Mouse (Mus musculus) hindbrain, embryonic 13.5 days (tissue): ENCODE data around the gene Serp2. TPM values are rescaled to one million over a fixed set of nuclear protein-coding genes. Genes with fewer than 3 reads are reported as not detected.
A peak's percentile ranks its signal among the peaks of the same experiment; 100 is the strongest.

Source experiments
- ATAC-seq: fragments of 200-750 bp; cut with Nextera tagmentation; 2 replicates; pipeline ENCODE4 v1.8.0; 2017; ENCODE audit warnings: moderate TSS enrichment; ENCODE audit not compliant: low FRiP score
- H3K27ac ChIP-seq: fragments of 300-500 bp; sonication (generic); 2 replicates; pipeline ENCODE4 v1.5.1; 2015; ENCODE audit warnings: inconsistent platforms, mild to moderate bottlenecking, moderate library complexity
- H3K27me3 ChIP-seq: fragments of 300-500 bp; sonication (generic); 2 replicates; pipeline ENCODE4 v1.6.1; 2015; ENCODE audit warnings: mild to moderate bottlenecking, inconsistent platforms
- H3K36me3 ChIP-seq: fragments of 300-500 bp; sonication (generic); 2 replicates; pipeline ENCODE4 v1.6.1; 2015; ENCODE audit warnings: mild to moderate bottlenecking, inconsistent platforms
- H3K4me1 ChIP-seq: fragments of 300-500 bp; sonication (generic); replicated peaks from 2 replicates; pipeline ENCODE4 v1.6.1; 2015; ENCODE audit warnings: inconsistent platforms
- H3K4me2 ChIP-seq: fragments of 300-500 bp; sonication (generic); 2 replicates; pipeline ENCODE4 v1.6.1; 2015; ENCODE audit warnings: inconsistent platforms, mild to moderate bottlenecking, moderate library complexity
- H3K4me3 ChIP-seq: fragments of 300-500 bp; sonication (generic); 2 replicates; pipeline ENCODE4 v1.5.1; 2015; ENCODE audit warnings: mild to moderate bottlenecking, inconsistent platforms
- H3K9ac ChIP-seq: fragments of 300-500 bp; sonication (generic); 2 replicates; pipeline ENCODE4 v1.6.1; 2015; ENCODE audit warnings: mild to moderate bottlenecking, inconsistent platforms
- H3K9me3 ChIP-seq: fragments of 300-500 bp; sonication (generic); 2 replicates; pipeline ENCODE4 v1.6.1; 2016; ENCODE audit warnings: inconsistent platforms
- WGBS: fragments of 180-500 bp; shearing (Covaris S2); methylation state at CpG from one replicate; pipeline ENCODE4 v1.1.7; 2015; 5-methylcytosine and 5-hydroxymethylcytosine counted together
- polyA plus RNA-seq: library from polyadenylated mRNA; unstranded; fragments of >200 nt; fragmentation: Nextera tagmentation; extraction: Ambion mirVana; gene quantifications from 2 replicates; pipeline ENCODE4 v1.2.1, GENCODE M21; 2015

The Serp2 gene
- polyA plus RNA-seq, 1 experiment from 2014 or later, result 128 TPM

- Histone ChIP-seq H3K9ac (peak overlapping the region; percentile 26; the same call in 1 of the 2 replicates), H3K9me3 (no peaks in the 10 kb centered on the region), H3K27ac (peak overlapping the region; percentile 49; the same call in 1 of the 2 replicates), H3K4me3 (no peak overlapping the region), H3K27me3 (no peaks in the 10 kb centered on the region), H3K4me2 (peak overlapping the region; percentile 23; the same call in 1 of the 2 replicates), H3K4me1 (peaks cover 15% of the 10 kb centered on the region), H3K36me3 (peaks cover 12% of the 10 kb centered on the region)
- 13% methylated on average over 11 of the region's 11 CpGs for WGBS
- ATAC-seq, result 0 out of 2 replicates have a peak, but pooled peaks have one; percentile 57
Observed at GRCm38 (mm10) chr14:76513395-76514049, 43.2 kb downstream of the Serp2 start.

GRCm38 (mm10) chr14:76511971-76512370, 44.7 kb downstream of the Serp2 start:
- Histone ChIP-seq H3K4me1 (peaks cover 28% of the 10 kb centered on the region), H3K4me3 (no peak overlapping the region), H3K9me3 (no peaks in the 10 kb centered on the region), H3K27me3 (no peaks in the 10 kb centered on the region), H3K27ac (no peak overlapping the region), H3K36me3 (peaks cover 26% of the 10 kb centered on the region), H3K9ac (no peak overlapping the region), H3K4me2 (no peak overlapping the region)
- WGBS, result 83% methylated on average over 7 of the region's 7 CpGs
- no peak for ATAC-seq

DNA sequence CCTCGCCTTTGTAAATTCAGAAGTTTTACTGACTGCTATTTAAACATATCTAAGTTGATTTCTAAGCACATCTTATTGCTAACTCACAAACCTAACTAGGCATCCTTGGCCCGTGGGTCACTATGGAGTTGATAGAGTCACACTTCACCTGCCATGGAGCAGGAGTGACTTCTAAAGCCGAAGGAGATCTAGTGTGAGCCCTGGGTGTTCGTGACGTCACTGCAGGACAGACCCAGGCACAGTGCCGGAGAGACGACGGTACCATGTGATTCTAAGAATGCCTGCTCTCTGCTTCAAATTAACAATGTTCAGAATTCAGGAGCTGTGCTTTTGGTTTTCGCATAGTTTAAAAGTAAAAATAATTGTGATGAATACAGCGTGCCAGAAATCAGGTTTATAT, 48.0 kb downstream of the Serp2 start:
- peaks cover 33% of the 10 kb centered on the region for H3K36me3 ChIP-seq
- no peak overlapping the region for H3K27ac ChIP-seq
- H3K4me1 ChIP-seq, result peaks cover 32% of the 10 kb centered on the region
- no peak for ATAC-seq
- no peaks in the 10 kb centered on the region for H3K9me3 ChIP-seq
- H3K27me3 ChIP-seq, result no peaks in the 10 kb centered on the region
- no peak overlapping the region for H3K4me2 ChIP-seq
- no peak overlapping the region for H3K4me3 ChIP-seq
- 79% methylated on average over 10 of the region's 10 CpGs for WGBS
- H3K9ac ChIP-seq, result no peak overlapping the region

DNA sequence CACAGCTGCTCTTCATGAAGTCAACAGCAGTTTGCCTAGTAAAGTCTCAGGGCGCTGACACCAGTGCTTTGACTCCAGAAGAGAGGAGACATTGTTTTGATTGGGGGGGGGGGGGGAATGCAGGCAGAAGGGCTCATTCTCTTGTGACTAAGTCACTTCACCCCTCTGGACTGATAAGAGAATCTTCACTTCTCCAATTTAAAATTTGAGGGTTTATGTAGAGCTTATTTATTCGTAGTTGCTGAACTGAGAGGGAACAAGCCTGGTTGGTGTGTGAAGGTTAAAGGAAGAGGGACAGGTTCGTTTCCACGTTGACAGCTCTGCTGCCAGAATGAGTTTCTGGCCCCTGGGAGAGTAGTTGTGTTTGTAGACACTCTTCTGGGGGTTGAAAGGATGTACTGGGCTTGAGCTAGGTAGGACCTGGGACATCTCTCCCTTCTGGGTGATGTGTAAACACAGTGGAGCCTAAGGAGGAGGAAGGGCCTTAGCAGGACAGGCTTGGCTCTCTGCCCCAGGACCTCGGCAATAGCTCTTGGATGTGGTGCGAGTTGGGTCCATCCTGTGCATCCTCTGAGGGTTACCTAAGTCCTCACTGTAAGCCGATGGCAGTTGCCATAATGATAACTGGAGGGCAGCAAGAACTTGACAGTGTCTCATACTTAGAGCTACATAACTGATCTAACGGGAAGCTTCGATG, 48.7 kb downstream of the Serp2 start:
- ATAC-seq, result no peak
- Histone ChIP-seq H3K27ac (peak overlapping the region; percentile 60), H3K36me3 (peaks cover 33% of the 10 kb centered on the region), H3K9me3 (no peaks in the 10 kb centered on the region), H3K4me1 (peaks cover 25% of the 10 kb centered on the region), H3K4me3 (peak overlapping the region; percentile 59; the same call in 1 of the 2 replicates), H3K27me3 (no peaks in the 10 kb centered on the region), H3K9ac (peak overlapping the region; percentile 95), H3K4me2 (peak overlapping the region; percentile 99)
- WGBS, result 84% methylated on average over 9 of the region's 9 CpGs

- Histone ChIP-seq H3K27ac (peak overlapping the region; percentile 99; the same call in 1 of the 2 replicates), H3K9me3 (no peaks in the 10 kb centered on the region), H3K4me3 (peak overlapping the region; percentile 59), H3K9ac (peak overlapping the region; percentile 95), H3K36me3 (peaks cover 33% of the 10 kb centered on the region), H3K27me3 (no peaks in the 10 kb centered on the region), H3K4me2 (peak overlapping the region; percentile 99), H3K4me1 (peaks cover 24% of the 10 kb centered on the region)
- WGBS, result 87% methylated on average over 7 of the region's 7 CpGs
- ATAC-seq, result no peak
Observed at GRCm38 (mm10) chr14:76507357-76507756, 49.3 kb downstream of the Serp2 start.

DNA sequence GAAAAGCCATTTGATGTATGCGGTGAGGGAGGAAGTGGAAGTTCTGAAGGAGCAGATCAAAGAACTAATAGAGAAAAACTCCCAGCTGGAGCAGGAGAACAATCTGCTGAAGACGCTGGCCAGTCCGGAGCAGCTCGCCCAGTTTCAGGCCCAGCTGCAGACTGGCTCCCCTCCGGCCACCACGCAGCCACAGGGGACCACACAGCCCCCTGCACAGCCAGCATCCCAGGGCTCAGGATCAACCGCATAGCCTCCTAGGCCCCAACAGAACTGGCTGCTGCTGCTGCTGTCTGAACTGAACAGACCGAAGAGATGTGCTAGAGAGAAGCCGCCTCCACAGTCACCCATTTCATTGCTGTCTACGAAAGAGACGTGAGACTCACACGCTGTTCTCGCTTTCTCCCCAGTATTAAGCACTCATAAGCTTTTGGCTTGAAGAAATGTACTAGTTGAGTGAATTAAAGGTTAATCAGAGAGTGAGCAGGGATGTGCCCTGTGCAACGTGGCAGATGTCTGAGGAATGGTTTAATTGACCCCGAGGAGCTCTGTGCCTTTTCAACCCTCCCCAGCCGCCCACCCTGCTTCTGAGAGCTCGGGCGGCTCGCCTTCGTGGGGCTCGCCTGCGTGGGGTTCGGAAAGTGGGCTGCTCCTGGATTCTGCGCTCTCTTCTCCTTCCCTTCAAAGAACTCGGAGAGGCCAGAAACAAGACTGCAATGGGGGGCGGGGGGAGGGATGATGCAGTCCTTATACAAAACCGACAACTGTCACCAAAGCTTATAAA, 50.1 kb downstream of the Serp2 start:
- peak overlapping the region; percentile 59 for H3K4me3 ChIP-seq
- 35% methylated on average over 27 of the region's 27 CpGs for WGBS

DNA sequence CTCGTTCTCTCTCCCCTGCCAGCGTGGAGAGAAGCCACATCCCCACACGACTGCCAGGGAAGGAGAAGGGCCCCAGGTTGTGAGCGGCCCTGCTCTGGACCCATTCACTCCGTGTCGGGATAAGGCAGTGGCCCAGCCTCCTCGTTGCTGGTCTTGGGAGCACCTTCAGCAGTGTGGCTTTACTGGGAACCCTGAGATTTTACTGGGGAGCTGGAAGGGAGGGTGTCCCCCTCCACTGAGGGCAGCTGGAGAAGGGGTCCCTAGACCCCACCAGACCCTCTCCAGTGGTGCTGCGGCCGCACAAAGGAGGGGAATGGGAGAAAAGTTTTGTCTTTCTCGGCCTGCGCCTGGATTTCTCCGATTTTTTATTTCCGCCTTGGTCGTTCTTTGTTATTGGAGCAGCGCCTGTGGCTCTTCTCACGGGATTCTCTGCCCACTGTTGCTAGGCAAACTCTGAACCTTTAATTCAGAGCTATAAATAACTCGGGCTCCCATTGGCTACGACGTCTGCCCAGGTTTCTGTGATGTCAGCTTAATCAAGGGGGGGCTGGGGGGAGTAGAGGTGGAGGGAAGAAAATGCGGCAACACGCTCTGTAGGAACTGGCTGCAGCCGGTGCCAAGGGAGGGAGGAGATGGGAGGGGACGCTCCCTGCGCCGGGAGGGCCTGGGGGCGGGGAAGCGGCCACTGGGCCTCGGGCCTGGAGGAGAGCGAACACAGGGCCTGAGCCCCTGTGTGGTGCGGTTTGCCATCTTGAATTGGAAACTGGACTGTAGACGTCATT, 51.1 kb downstream of the Serp2 start:
- WGBS, result under 1% methylated on average over 31 of the region's 31 CpGs
- peak overlapping the region; percentile 99 for H3K4me2 ChIP-seq
- peaks cover 33% of the 10 kb centered on the region for H3K36me3 ChIP-seq
- peak overlapping the region; percentile 99 for H3K27ac ChIP-seq
- ATAC-seq, result peak; percentile 81
- peaks cover 25% of the 10 kb centered on the region for H3K4me1 ChIP-seq
- H3K27me3 ChIP-seq, result no peaks in the 10 kb centered on the region
- H3K9me3 ChIP-seq, result no peaks in the 10 kb centered on the region
- peak overlapping the region; percentile 95 for H3K9ac ChIP-seq
- H3K4me3 ChIP-seq, result peak overlapping the region; percentile 59

More for the DNA sequence above, 50.1 kb downstream of the Serp2 start:
- Histone ChIP-seq H3K4me1 (peaks cover 24% of the 10 kb centered on the region), H3K27ac (peak overlapping the region; percentile 99), H3K9ac (peak overlapping the region; percentile 95), H3K9me3 (no peaks in the 10 kb centered on the region), H3K4me2 (peak overlapping the region; percentile 99), H3K27me3 (no peaks in the 10 kb centered on the region), H3K36me3 (peaks cover 33% of the 10 kb centered on the region)
- no peak for ATAC-seq

GRCm38 (mm10) chr14:76505101-76505438, 51.6 kb downstream of the Serp2 start:
- Histone ChIP-seq H3K27ac (peak overlapping the region; percentile 99), H3K4me1 (peaks cover 31% of the 10 kb centered on the region), H3K4me3 (peak overlapping the region; percentile 59), H3K4me2 (peak overlapping the region; percentile 99), H3K9ac (peak overlapping the region; percentile 95), H3K36me3 (peaks cover 28% of the 10 kb centered on the region), H3K9me3 (no peaks in the 10 kb centered on the region), H3K27me3 (no peaks in the 10 kb centered on the region)
- WGBS, result under 1% methylated on average over 10 of the region's 10 CpGs
- ATAC-seq, result no peak

GRCm38 (mm10) chr14:76504121-76504737, 52.5 kb downstream of the Serp2 start:
- ATAC-seq, result peak; percentile 95

GRCm38 (mm10) chr14:76503231-76503851, 53.3 kb downstream of the Serp2 start:
- Histone ChIP-seq H3K27ac (peak overlapping the region; percentile 99), H3K36me3 (peaks cover 20% of the 10 kb centered on the region), H3K4me3 (peak overlapping the region; percentile 59), H3K27me3 (no peaks in the 10 kb centered on the region), H3K9me3 (no peaks in the 10 kb centered on the region), H3K9ac (peak overlapping the region; percentile 95), H3K4me2 (peak overlapping the region; percentile 99), H3K4me1 (peaks cover 35% of the 10 kb centered on the region)
- WGBS, result 6% methylated on average over 13 of the region's 13 CpGs
- no peak for ATAC-seq

More at GRCm38 (mm10) chr14:76504121-76504737, 52.5 kb downstream of the Serp2 start:
- peak overlapping the region; percentile 95 for H3K9ac ChIP-seq
- no peaks in the 10 kb centered on the region for H3K9me3 ChIP-seq
- peaks cover 23% of the 10 kb centered on the region for H3K36me3 ChIP-seq
- no peaks in the 10 kb centered on the region for H3K27me3 ChIP-seq
- WGBS, result under 1% methylated on average over 46 of the region's 52 CpGs
- H3K4me3 ChIP-seq, result peak overlapping the region; percentile 59
- peaks cover 37% of the 10 kb centered on the region for H3K4me1 ChIP-seq
- peak overlapping the region; percentile 99 for H3K27ac ChIP-seq
- H3K4me2 ChIP-seq, result peak overlapping the region; percentile 99

DNA sequence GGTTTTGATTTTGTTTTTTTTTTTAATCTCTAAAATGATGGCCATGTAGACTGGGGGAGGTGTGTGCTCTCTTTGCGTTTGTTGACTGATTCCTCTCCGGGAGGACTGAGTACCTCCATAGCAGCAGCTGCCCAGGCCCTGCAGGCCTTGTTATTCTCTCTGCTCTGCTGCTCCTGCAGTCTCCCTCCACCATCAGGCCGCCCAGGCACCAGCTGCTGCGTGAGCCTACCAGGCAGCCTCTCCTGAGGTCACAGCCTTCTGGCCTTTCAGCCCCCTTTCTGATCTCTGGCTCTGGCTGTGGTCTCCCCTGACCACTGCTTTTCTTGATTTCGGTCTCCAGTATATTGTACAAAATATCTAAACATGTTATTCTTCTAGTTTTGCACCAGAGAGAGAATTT, 56.7 kb downstream of the Serp2 start:
- peaks cover 24% of the 10 kb centered on the region for H3K4me1 ChIP-seq
- H3K4me2 ChIP-seq, result no peak overlapping the region
- no peak for ATAC-seq
- H3K27ac ChIP-seq, result peak overlapping the region; percentile 66; the same call in 1 of the 2 replicates
- no peaks in the 10 kb centered on the region for H3K27me3 ChIP-seq
- WGBS, result 25% methylated on average over 5 of the region's 5 CpGs
- no peaks in the 10 kb centered on the region for H3K36me3 ChIP-seq
- no peak overlapping the region for H3K4me3 ChIP-seq
- no peak overlapping the region for H3K9ac ChIP-seq
- no peaks in the 10 kb centered on the region for H3K9me3 ChIP-seq
